Mouse (Mus musculus): ENCODE measurements at regions not wholly inside any gene's neighbourhood (a gene's known extent, or its start where the extent isn't known, plus 50 kb on each side); places are given as distances from the start of the nearest gene placed in this dataset.

DNA sequence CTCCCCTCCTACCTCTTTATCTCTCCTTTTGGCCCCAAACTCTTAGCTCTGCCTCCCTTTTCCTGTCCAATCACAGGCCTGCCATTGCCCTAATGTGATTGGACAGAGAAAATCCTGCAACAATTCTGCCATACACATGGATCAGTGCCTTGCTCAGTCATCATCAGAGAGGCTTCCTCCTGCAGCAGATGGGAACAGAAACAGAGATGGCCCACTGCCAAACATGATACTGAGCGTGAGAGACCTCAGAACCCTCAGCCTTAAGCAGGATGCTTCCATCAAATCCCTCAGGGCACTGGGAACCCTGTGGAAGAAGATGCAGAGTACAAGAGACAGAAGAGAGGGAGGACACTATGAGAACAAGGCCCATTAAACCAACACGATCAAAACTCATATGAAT, 62.8 kb upstream of the Cacna2d3 start:
- DNase-seq (ENCODE audit: low spot score in 2 of 2) = no peak

DNA sequence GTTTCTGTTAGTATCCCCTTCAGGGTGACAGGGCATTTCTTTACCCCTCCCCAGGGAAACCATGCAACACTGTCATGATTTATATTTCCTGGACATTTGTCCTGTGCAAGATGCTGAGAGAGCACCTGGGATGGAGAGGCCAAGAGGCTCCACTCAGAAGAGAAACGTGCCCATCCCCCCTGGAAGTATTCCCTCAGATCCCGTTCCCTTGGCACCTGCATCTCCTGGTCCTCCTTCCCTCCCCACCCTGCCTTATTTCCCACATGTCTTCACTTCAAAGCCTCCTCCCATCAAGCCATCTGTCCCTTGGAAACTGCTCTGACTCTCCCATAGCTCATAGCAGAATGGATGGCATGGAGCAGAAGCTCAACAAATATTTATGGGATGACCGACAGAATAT, 64.8 kb upstream of the Cacna2d3 start:
- DNase-seq (ENCODE audit: low spot score in 2 of 2) = no peak

DNA sequence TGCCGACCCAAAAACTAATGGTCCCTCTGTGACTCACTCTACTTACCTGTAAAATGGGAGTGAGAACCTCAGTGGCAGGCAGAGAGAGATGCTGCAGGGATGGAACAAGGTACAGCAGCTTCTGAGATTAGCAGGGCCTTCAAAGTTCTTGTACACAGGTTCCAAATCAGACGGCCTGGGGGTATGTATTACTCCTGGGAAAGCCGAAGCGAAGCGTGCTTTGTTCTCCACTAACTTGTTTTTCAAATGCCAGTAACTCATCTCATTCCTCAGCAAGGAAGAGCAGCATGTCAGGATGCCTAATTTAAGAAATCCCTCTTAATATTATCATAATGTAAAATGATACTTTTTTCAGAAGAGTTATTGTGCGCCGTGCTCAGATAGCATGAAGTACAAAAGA, 66.1 kb upstream of the Cacna2d3 start:
- DNase-seq (ENCODE audit: low spot score in 2 of 2) = no peak

DNA sequence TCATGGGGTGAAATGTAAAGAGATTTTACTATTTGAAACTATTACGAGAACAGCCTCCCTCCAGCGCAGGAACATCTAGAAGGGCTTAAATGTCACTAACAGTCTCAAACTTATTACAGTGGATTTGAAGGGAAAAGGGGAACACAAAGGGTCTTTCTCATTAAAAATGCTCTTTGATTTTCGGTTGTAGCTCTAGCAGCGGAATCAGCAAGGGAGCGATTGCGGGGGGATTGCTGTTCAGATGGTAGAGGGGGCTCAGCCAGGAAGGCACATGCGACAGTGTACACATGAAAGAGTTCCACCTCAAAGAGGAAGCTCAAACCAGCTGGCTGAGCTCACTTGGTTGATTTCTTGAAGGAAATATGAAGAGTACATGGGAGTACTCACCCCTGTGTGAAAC, 66.7 kb upstream of the Cacna2d3 start:
- no peak for DNase-seq (ENCODE audit: low spot score in 2 of 2)

DNA sequence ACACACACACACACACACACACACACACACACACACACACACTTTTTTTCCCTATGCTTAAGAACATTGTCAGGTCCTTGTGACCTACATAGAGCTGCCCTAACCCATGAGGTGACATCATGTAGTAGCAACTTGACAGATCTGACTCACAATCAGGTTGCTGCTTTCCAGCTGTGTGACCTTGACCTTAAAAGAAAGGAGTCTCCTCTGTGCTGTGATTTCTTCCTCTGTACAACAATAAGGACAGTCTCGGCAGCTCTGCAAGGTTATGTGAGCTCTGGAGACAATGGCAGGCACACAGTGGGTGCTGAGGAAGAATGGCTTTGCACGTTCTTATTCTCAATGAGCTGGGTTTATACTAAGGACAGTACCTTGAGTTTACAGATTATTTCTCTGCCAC, 73.7 kb upstream of the Cacna2d3 start:
- DNase-seq (ENCODE audit: low spot score in 2 of 2) = no peak

DNA sequence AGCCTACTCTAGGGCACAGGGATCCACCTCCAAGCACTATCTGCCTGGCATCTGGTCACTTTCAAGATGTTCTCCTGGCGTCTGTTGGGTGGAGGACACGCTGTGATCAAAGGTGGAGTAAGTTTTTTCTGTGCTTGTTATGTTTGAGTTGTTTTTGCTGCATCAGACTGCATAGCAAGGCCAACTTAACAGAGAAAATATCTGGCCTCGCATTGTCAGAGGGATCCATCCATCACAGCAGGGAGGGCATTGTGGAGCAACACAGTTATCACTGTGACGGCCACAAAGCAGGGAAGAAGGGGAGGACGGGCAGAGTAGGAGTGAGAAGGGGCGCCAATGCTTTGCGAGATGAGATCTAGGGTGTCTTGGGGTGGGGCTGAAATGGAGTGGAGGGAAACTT, 74.7 kb upstream of the Cacna2d3 start:
- no peak for DNase-seq (ENCODE audit: low spot score in 2 of 2)

DNA sequence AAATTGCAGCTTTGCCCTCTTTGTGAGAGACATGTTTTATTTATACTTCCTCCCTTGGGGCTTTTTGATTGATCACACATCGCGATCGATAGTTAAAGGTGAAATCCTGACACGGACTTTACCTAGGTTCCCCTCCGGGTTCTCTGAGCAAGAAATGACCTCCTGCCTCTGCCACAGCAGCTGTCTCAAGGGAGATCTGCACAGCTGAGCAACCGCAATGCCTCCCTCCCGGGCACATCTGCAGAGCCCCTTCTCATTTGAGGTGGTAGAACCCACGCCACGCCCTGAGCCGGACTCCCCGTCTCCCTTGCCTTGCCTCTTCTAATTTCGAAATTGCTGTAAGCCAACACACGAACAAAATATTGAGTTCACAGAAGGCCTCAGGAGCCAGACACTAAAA, 78.2 kb upstream of the Cacna2d3 start:
- no peak for DNase-seq (ENCODE audit: low spot score in 2 of 2)

DNA sequence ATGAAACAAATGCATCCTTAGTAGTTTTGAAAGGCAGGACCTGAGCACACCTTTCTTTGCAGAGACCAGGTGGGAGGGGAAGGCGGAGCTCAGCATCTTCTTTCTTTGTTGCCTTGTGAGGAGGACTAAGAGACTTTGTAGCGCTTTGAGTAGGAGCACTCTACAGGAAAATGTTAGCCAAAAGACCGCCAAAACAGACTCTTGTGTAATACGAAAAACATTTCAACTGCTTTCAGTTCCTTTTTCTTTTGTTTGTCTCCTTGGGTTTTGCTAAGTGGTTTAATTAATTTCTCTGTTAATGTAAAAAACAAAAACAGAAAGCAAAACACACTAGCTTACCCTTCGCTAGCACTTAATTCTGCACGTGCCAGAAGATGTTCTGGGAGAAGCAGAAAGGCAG, 83.6 kb upstream of the Cacna2d3 start:
- DNase-seq (ENCODE audit: low spot score in 2 of 2) = no peak

DNA sequence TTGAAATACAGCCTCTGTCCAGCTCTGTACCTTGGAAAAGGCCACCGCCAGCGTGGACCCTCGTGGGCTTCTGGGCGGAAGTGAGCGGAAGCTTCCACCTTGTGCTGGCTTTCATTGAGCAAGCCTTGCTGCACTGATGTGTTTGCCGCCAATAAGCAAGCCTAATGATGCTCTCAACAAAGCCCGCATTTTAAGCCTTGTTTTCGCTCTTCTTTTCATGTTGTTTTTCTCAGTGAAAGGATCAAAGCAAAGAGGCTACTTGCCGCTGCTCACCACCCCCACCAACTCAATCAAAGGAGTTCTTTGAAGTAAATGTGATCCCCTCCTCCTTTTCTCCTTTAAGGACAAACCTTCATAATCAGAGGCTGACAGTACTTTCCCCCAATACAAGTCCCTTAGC, 86.2 kb upstream of the Cacna2d3 start:
- DNase-seq (ENCODE audit: low spot score in 2 of 2) = no peak

DNA sequence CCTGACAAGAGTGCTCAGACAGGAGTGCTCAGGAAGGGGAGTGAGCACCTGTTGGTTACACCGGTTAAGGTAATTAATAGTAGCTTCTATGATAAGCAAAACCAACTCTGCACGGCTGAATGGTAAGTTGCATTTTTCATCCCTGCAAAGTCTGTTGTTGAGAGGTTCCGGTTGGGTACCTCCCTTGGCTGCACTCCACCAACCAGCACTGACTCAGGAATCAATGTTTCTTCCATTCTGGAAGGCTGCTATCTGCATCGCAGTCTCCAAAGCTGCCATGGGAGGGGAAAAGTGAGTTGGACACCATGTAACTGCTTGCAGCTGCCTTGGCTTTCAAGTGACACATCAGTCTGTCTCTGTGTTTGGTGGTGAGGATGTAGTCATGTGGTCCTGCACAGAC, 93.0 kb upstream of the Cacna2d3 start:
- peak in 1 of 2 experiments; percentile 32 for DNase-seq (ENCODE audit: low spot score in 2 of 2)

DNA sequence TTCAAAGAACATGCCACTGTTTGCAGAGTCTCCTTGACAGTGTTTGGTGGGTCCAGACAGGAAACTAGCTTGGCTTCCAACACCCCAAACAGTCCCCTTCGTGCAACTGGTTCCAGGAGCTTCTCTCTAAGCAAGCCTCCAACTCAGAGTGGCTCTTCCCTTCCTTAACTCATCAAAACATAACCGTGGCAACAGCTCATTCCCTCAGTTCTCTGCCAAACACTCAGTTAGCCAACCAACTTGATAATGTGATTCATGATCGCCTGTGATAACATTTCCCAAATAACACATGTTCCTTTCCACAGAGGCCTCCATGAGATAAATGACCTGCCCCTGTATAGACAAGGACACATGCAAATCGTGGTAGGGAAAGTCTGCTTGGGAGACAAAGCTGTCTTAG, 95.9 kb upstream of the Cacna2d3 start:
- no peak for DNase-seq (ENCODE audit: low spot score in 2 of 2)

DNA sequence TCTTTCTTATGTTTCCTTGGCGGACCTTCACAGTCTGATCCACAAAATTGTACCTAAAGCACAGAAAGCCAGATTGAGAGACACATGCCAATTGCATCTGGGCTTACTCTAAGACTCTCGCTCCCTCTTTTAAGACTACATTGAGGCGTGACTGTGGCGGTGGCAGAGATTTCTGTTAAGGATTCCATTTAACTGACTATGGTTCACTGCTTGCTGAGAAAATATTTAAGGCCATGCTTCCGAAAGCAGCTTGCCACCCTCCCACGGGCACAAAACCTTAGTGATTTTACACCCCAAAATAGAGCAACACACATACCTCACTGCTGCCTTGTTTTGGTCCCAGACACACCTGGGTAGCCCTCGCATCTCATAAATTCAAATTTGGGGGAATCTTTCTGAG, 96.6 kb upstream of the Cacna2d3 start:
- DNase-seq (ENCODE audit: low spot score in 2 of 2) = peak in 1 of 2 experiments; percentile 32

DNA sequence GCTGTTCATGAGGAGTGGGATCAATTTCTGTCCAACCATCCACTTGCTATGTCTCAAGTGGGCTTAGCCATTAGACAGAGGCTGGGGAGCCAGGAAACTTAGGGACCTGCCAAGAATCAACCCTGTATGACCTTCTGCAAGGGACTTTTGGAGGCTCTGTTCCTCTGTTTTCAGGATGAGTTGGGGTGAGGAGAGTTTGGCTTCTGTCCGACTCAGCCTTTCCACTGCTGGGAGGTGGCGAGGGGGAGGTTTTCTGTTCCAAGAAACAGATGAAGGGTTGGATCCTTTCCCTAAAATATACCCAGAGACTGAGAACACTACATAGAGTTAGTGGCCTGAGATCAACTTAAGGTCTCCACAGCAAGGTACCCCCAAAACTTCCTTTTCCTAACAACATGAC, 97.1 kb upstream of the Cacna2d3 start:
- no peak for DNase-seq (ENCODE audit: low spot score in 2 of 2)

DNA sequence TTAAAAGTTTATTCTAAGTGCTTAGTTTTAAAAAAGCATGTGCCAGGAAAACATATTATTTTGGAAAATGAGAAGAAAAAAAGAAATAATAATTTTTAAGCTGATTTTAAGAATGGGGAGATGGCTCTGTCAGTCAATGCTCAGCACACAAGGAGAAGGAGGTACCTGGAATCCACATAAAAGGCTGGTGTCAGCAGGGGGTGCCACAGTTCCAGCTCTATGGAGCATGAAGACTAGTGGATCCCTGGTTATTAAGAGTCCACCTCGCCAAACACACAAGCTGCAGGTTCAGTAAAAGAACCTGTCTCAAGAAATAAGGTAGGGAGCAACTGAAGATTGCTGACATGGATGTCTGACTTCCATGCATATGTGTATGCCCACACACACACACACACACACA, 115.4 kb upstream of the Cacna2d3 start:
- DNase-seq (ENCODE audit: low spot score in 2 of 2) = peak in 1 of 2 experiments; percentile 31

DNA sequence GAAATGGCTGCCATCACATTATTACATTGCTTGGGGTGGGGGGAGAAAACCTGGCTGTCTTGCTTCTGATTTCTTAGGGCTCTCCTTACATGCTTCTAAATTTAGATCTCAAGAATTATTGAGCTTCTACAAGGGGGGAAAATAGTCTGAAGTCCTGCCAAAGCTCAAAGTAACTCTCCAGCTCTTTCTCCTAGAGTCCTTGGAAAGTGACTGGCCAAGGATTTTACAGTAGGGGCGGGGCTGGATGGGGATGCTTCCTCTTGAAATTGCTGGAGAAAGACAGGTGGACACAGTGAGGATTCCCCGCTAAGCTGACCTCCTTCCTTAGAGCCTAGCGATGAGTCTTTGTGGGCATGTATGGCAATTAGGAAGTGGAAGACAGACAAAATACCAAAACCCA, 117.9 kb upstream of the Cacna2d3 start:
- DNase-seq (ENCODE audit: low spot score in 2 of 2) = no peak

DNA sequence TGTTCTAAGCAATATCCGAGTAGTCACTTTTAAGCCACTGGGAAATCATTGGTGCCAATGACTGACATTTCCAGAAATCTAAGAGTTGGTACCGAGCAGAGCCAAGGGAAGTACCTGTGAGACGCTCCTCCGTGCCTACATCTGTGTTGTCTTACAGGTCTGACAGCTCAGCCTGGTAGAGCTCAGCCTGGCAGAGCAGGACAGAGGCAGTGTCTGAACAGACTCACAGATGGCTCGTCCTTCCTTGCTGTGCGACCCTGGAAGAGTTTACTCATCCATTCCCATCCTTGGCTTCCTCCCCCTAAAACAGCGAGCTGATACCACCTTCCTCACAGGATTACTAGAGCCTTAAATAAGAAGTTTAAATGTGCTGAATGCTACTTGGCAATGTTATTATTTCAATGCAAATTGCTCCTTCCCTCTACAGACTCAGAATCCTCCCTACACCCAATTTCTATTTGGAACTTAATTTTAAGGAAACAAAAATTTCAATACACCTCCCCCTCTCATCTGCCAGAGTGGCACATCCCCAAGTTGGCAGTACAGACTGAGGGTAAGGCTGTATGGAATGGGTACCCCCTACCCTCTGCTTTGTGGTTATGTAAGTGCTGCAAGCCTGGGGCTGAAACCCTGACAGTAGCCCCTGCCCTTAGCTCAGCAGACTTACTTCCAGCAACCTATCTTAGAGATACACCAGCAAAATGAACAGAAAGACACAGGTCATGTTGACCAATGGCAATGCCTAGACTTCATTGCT, 119.9 kb upstream of the Cacna2d3 start:
- DNase-seq (ENCODE audit: low spot score in 2 of 2) = peak in 1 of 2 experiments; percentile 30

DNA sequence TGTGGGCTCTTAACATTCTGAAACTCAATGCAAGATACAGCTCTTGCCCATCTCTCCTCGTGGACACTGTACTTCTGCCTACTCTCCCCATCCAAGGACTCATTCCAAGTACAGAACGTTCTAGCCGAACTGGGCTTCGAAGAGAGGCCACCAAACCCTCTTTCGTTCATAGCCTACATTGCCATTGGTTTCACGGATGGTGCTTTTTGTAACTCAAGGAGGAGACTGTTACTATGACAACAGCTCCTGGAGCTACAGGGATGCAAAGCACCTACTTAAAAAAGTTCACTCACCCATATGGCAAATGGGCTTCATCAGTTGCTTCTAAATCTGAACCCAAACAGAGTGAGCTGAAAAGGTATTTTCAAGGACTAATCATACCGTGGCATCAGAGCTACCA, 120.4 kb upstream of the Selenok start:
- DNase-seq (ENCODE audit: low spot score in 2 of 2) = peak in 1 of 2 experiments; percentile 27

DNA sequence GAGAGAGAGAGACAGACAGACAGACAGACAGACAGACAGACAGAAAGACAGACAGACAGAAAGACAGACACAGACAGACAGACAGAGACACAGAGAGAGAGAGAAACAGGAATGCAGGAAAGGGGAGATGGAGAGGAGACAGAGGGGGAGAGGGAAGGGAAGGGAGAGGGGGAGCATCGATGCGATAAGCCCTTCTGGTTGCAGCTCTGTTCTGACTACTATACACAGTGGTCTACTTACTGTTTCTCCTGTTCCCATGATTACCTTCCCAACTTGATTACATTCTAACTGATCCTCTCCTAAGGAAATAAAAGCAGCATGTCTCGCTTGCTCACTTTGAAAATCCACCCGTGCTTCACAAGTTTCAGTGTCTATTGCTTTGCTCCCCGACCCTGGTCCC, 116.8 kb upstream of the Selenok start:
- no peak for DNase-seq (ENCODE audit: low spot score in 2 of 2)

DNA sequence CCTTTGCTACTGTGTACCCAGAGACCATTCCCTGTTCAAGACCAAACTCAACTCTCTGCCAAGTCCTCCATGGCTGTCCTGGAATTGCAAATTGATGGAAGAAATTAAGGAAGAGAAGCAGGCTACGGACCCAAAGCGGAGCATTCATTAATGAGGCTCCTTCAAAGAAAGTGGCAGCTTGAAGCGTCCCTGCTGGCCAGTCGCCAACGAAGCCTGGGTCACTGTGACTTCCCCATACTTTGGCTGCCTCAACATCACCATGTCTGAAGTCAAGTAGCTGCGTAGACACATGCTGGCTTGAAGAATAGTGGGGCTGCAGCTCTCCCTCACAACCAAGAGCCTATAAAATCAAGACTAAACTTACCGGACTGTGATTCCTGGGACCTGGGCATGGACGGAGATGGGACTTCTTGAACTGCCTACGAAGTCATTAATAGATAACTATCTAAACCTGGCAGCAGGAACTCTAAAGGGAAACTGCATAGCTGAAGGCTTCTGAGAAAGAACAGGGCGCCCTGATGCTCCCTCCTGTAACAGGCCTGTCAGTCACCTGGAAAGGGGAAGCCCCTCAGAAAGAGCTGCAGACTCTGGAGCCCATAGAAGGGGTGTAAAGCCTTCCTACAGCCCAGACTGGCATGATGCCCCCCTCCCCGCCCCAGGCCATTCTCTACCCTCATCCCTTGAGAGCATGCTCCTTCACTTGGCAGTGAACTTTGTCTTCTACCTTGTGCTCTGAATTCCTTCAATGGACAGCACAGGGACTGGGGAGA, 116.0 kb upstream of the Selenok start:
- peak in 1 of 2 experiments; percentile 49 for DNase-seq (ENCODE audit: low spot score in 2 of 2)

DNA sequence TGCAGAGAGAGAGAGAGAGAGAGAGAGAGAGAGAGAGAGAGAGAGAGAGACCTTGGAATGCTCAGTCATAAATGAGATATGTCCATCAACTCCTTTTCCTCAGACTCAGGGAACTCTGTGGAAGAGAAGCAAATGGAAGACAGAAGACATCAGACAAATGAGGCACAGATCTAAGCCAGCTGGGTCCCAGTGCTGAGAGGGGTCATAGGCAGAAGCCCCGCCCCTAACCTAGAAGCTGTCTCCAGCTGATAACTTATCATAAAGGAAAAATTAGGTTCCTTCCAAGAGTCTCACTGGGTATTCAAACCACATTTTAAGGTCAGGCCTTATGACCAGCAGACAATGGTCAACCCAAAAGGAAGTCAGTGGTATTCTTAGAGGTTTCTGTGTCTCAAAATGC, 106.1 kb upstream of the Selenok start:
- no peak for DNase-seq (ENCODE audit: low spot score in 2 of 2)

DNA sequence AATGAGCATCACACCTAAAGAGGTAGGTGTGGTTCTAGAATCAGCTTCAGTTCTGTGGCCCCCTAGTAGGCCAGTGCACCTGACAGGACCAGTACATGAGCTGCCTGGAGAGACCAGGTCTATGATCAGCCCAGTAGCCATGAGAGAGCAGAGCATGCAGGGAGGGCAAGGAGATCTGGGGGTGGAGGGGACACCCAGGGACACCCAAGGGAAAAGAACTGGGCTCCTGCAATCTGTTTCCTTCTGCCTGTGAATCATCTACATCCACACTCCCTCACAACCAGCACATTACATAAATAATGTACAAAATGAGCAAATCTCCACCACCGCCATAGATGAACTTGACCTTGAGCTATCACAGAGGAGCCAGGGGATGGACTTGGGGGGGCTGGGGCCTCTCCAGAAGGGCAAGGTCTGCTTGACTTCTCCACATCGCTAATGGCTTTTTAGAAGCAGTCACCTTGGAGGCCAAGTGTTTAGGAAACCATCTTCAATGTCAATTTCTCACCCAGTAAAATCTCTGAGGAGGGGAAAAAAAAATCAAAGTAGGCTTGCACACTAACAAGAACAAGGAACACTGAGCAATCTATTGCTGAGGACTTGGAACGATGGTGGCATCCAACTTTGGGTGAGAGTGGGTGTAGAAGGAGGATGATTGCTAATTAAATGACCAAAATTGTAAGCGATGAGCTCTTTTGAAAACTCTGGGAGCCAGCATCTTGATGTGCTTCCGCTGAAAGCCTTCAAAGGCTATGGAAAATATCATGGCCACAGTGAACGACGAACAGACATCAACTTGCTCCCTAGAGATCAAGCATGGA, 101.4 kb upstream of the Selenok start:
- no peak for DNase-seq (ENCODE audit: low spot score in 2 of 2)

DNA sequence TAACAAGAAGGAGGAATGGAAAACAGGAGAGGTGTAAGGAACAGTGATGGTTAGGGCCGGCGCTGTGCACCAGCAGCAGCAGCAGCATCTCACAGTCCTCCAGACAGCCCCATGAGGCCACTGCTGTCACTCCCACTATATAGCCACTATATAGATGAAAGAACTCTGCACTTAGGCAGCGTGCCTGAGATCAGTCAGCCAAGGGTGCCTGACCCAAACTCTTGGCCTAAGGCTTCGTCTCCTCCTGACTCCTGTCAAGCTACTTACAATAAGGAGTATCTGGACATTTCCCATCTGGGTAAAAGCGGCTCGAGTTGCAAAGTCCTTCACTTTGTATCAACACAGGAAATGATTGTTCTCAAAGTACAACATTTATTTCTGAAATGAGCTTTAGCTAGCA, 100.8 kb upstream of the Selenok start:
- no peak for DNase-seq (ENCODE audit: low spot score in 2 of 2)

DNA sequence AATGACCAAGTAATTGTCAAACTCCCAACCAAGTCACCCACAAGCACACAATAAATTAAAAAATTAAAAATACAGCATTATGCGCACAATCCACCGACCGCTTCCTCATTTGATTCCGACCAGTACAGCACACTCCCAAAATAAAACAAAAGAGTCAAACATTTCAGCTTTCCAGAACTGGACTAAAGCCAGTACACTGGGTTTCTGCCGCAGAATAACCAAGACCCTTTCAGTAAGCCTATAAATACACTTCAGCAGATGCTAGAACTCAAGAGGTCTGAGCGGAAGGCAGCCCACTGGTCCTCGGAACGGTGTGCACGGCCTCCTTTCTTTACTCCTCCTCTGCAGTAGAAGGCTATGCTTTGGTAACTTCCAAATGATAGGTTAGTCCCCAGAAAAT, 98.2 kb upstream of the Selenok start:
- no peak for DNase-seq (ENCODE audit: low spot score in 2 of 2)

All from right cerebral cortex, postnatal 10 days (tissue).